27 mouse cellular contexts compared by ENCODE assay signal in the genomic region with DNA sequence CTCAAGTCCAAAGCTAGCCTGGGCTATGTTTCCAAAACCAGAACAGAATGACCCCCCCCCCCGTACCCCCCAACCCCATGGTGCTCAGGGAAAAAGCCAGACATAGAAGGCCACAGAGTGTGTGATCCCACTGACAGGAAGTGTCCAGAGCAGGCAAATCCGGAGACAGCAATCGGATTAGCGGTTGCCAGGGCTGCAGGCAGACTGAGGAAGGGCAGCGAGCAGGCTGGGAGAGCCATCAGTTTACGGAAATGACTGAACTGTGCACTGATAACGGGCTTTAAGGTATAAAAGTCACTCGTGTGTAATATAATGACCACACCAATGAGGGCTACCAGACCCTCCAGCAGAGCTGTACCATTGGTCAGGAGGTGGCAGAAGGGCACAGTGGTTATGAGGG. TPM values are rescaled to one million over a fixed set of nuclear protein-coding genes. Genes with fewer than 3 reads are reported as not detected.
DNase-seq lines count a peak whose midpoint lies in the region; ATAC-seq lines count a peak whose summit lies in the region.
"Had no signal": no experiment of that assay in that cellular context is flagged by ENCODE, and none has a peak within 500 bp of the region (broad histone marks: within the 10 kb centered on the region; RNA-seq: fewer than 3 reads in every experiment).

No protein-coding gene starts in this region.

- H3K9me3 ChIP-seq in heart, embryonic 12.5 days (replicated peaks) = no peaks in the 10 kb centered on the region
- no peaks in the 10 kb centered on the region for H3K9me3 ChIP-seq in kidney, embryonic 16.5 days (ENCODE audit: low read length)
- H3K9me3 ChIP-seq in midbrain, embryonic 14.5 days (ENCODE audit: control insufficient read depth, low read length) = no peaks in the 10 kb centered on the region
- H3K9me3 ChIP-seq in hindbrain, embryonic 13.5 days = no peaks in the 10 kb centered on the region
- H3K9me3 ChIP-seq: embryonic facial prominence, embryonic 13.5 days; forebrain, embryonic 13.5 days had no signal

- no peak overlapping the region for H3K4me3 ChIP-seq in heart, embryonic 12.5 days
- H3K4me3 ChIP-seq in kidney, embryonic 16.5 days (ENCODE audit: low read length) = no peak overlapping the region
- H3K4me3 ChIP-seq in midbrain, embryonic 14.5 days (replicated peaks; ENCODE audit: low read depth, low read length) = no peak overlapping the region
- no peak overlapping the region for H3K4me3 ChIP-seq in hindbrain, embryonic 13.5 days
- H3K4me3 ChIP-seq: embryonic facial prominence, embryonic 13.5 days; erythroblast, embryonic 14.5 days; forebrain, embryonic 13.5 days; layer of hippocampus, adult 2 months had no signal

- peaks cover 4% of the 10 kb centered on the region; the same call in 1 of the 2 replicates for H3K27me3 ChIP-seq in heart, embryonic 12.5 days (replicated peaks)
- no peaks in the 10 kb centered on the region for H3K27me3 ChIP-seq in kidney, embryonic 16.5 days (ENCODE audit: insufficient read depth, low read length)
- no peaks in the 10 kb centered on the region for H3K27me3 ChIP-seq in midbrain, embryonic 14.5 days (ENCODE audit: control insufficient read depth, insufficient read depth, low read length)
- peaks cover 1% of the 10 kb centered on the region for H3K27me3 ChIP-seq in hindbrain, embryonic 13.5 days
- H3K27me3 ChIP-seq: embryonic facial prominence, embryonic 13.5 days; Patski had no signal

- H3K9ac ChIP-seq in heart, embryonic 12.5 days = no peak overlapping the region
- H3K9ac ChIP-seq in kidney, embryonic 16.5 days (replicated peaks; ENCODE audit: low read length) = no peak overlapping the region
- H3K9ac ChIP-seq in midbrain, embryonic 14.5 days (replicated peaks; ENCODE audit: low read length) = no peak overlapping the region
- no peak overlapping the region for H3K9ac ChIP-seq in hindbrain, embryonic 13.5 days
- H3K9ac ChIP-seq: embryonic facial prominence, embryonic 13.5 days; forebrain, embryonic 13.5 days had no signal

- H3K36me3 ChIP-seq in heart, embryonic 12.5 days = no peaks in the 10 kb centered on the region
- H3K36me3 ChIP-seq in kidney, embryonic 16.5 days (ENCODE audit: insufficient read depth, low read length) = no peaks in the 10 kb centered on the region
- H3K36me3 ChIP-seq in midbrain, embryonic 14.5 days (ENCODE audit: control insufficient read depth, insufficient read depth, low read length) = no peaks in the 10 kb centered on the region
- H3K36me3 ChIP-seq in hindbrain, embryonic 13.5 days = no peaks in the 10 kb centered on the region
- H3K36me3 ChIP-seq: embryonic facial prominence, embryonic 13.5 days had no signal

- peak; percentile 55; the same call in 1 of the 2 replicates for ATAC-seq in heart, embryonic 12.5 days (ENCODE audit: insufficient number of reproducible peaks, low FRiP score)
- ATAC-seq in kidney, embryonic 16.5 days (ENCODE audit: low FRiP score, low TSS enrichment) = 0 out of 2 replicates have a peak, but pooled peaks have one; percentile 9
- ATAC-seq in midbrain, embryonic 14.5 days (ENCODE audit: low FRiP score, low TSS enrichment) = no peak
- ATAC-seq in granulocyte monocyte progenitor cell, adult 5-6 weeks (replicated peaks; ENCODE audit: poor library complexity, severe bottlenecking) = no peak
- no peak for ATAC-seq in hindbrain, embryonic 13.5 days (ENCODE audit: low FRiP score)
- ATAC-seq: CD4-positive, CD25-positive, alpha-beta regulatory T cell, adult 4 months; forebrain, embryonic 13.5 days; hindbrain, embryonic 16.5 days; Patski had no signal

- H3K4me1 ChIP-seq in heart, embryonic 12.5 days (replicated peaks) = peaks cover 6% of the 10 kb centered on the region; the same call in 1 of the 2 replicates
- H3K4me1 ChIP-seq in kidney, embryonic 16.5 days (ENCODE audit: insufficient read depth, low read length) = 0 out of 2 replicates have a peak, but pooled peaks cover 3% of the 10 kb centered on the region
- H3K4me1 ChIP-seq in midbrain, embryonic 14.5 days (ENCODE audit: control insufficient read depth, insufficient read depth, low read length) = no peaks in the 10 kb centered on the region; the same call in 1 of the 2 replicates
- H3K4me1 ChIP-seq in hindbrain, embryonic 13.5 days (replicated peaks) = peaks cover 8% of the 10 kb centered on the region; the same call in 1 of the 2 replicates

- H3K27ac ChIP-seq in heart, embryonic 12.5 days (ENCODE audit: poor library complexity, severe bottlenecking) = peak overlapping the region; percentile 41; the same call in 1 of the 2 replicates
- no peak overlapping the region for H3K27ac ChIP-seq in kidney, embryonic 16.5 days (ENCODE audit: low read length)
- H3K27ac ChIP-seq in midbrain, embryonic 14.5 days (replicated peaks; ENCODE audit: low read depth, low read length) = peak overlapping the region; percentile 55; the same call in 1 of the 2 replicates
- H3K27ac ChIP-seq in hindbrain, embryonic 13.5 days = no peak overlapping the region
- H3K27ac ChIP-seq: embryonic facial prominence, embryonic 13.5 days; forebrain, embryonic 13.5 days; layer of hippocampus, adult 2 months; macrophage had no signal

- DNase-seq in heart, postnatal 14 days = no peak
- DNase-seq in kidney, adult 8-10 months = no peak
- peak; percentile 78 for DNase-seq in MN1 (ENCODE audit: low spot score)
- peak; percentile 62 for DNase-seq in midbrain, embryonic 14.5 days
- DNase-seq: cerebellum, adult 11-12 months; cerebellum, postnatal 10 days; embryo, embryonic 11 days; heart, postnatal 4 days; kidney, adult 18-20 months; kidney, postnatal 25 days had no signal

- WGBS in heart, embryonic 12.5 days = 18% methylated on average over 8 of the region's 8 CpGs
- 44% methylated on average over 8 of the region's 8 CpGs for WGBS in kidney, embryonic 16.5 days
- whole genome bisulfite sequencing in midbrain, embryonic 14.5 days = 7% methylated on average over 8 of the region's 8 CpGs
- WGBS in hindbrain, embryonic 13.5 days = 46% methylated on average over 8 of the region's 8 CpGs

- intact Hi-C loops in heart, postnatal 14 days (cut with DNase I) = no loop called here

- 0 out of 2 replicates have a peak overlapping the region, but pooled peaks have one; percentile 25 for H3K4me2 ChIP-seq in heart, embryonic 12.5 days
- no peak overlapping the region for H3K4me2 ChIP-seq in kidney, embryonic 16.5 days (replicated peaks; ENCODE audit: low read depth, low read length)
- H3K4me2 ChIP-seq in midbrain, embryonic 14.5 days (ENCODE audit: low read length) = no peak overlapping the region
- no peak overlapping the region for H3K4me2 ChIP-seq in hindbrain, embryonic 13.5 days
- H3K4me2 ChIP-seq: embryonic facial prominence, embryonic 13.5 days; forebrain, embryonic 13.5 days; heart, embryonic 11.5 days had no signal

RNA-seq across cellular contexts. Expression of a gene that starts 6.2 kb away (rescaled TPM):
- 3.5 and 6.7 TPM in 2 replicates for polyA plus RNA-seq in heart, embryonic 12.5 days (2016; fragmentation: Nextera tagmentation; extraction: Ambion mirVana)
- total RNA-seq in heart, postnatal 14 days (2021) = 1 to 10 TPM; 3.7 to 4.0 TPM
- 2.3 and 2.4 TPM in 2 replicates for polyA plus RNA-seq in kidney, embryonic 16.5 days (2015; fragmentation: Nextera tagmentation; extraction: Ambion mirVana)
- polyA plus RNA-seq in midbrain, embryonic 14.5 days (2014; fragmentation: Nextera tagmentation; extraction: Ambion mirVana) = 11.8 and 12.8 TPM in 2 replicates
- total RNA-seq in granulocyte monocyte progenitor cell, adult 5-6 weeks (2014; fragmentation: Nextera tagmentation) = not detected in 2 replicates
- total RNA-seq in granulocyte monocyte progenitor cell, adult 5-6 weeks (2017) = 0.60 TPM in 1 of 2 replicates, not detected in the other
- polyA plus RNA-seq in hindbrain, embryonic 13.5 days (2015; fragmentation: Nextera tagmentation; extraction: Ambion mirVana) = 8.9 and 11.0 TPM in 2 replicates

RNA-seq across cellular contexts. Expression of a gene that starts 26.6 kb away (rescaled TPM):
- 0.72 TPM in 1 of 2 replicates, not detected in the other for polyA plus RNA-seq in heart, embryonic 12.5 days (2016; fragmentation: Nextera tagmentation; extraction: Ambion mirVana)
- not detected for total RNA-seq in heart, postnatal 14 days (2021)
- 3.4 and 4.2 TPM in 2 replicates for polyA plus RNA-seq in kidney, embryonic 16.5 days (2015; fragmentation: Nextera tagmentation; extraction: Ambion mirVana)
- 4.9 and 5.1 TPM in 2 replicates for polyA plus RNA-seq in midbrain, embryonic 14.5 days (2014; fragmentation: Nextera tagmentation; extraction: Ambion mirVana)
- total RNA-seq in granulocyte monocyte progenitor cell, adult 5-6 weeks (2014; fragmentation: Nextera tagmentation) = not detected in 2 replicates
- total RNA-seq in granulocyte monocyte progenitor cell, adult 5-6 weeks (2017) = not detected in 2 replicates
- polyA plus RNA-seq in hindbrain, embryonic 13.5 days (2015; fragmentation: Nextera tagmentation; extraction: Ambion mirVana) = 5.2 and 6.0 TPM in 2 replicates
- total RNA-seq: adrenal gland, adult 18-20 months; gastrocnemius, adult 8-10 months; heart, postnatal 4 days; layer of hippocampus, postnatal 25 days; liver, adult 2 months had no signal
- polyA plus RNA-seq: CD4-positive, CD25-positive, alpha-beta regulatory T cell, adult 4 months; liver, adult 2 months; macrophage had no signal

RNA-seq across cellular contexts. Expression of a gene that starts 26.8 kb away (rescaled TPM):
- polyA plus RNA-seq in heart, embryonic 12.5 days (2016; fragmentation: Nextera tagmentation; extraction: Ambion mirVana) = 1,676 and 1,716 TPM in 2 replicates
- 1,000 to 10,000 TPM; 4,230 to 4,270 TPM for total RNA-seq in heart, postnatal 14 days (2021)
- 1,211 and 1,278 TPM in 2 replicates for polyA plus RNA-seq in kidney, embryonic 16.5 days (2015; fragmentation: Nextera tagmentation; extraction: Ambion mirVana)
- 1,016 and 1,147 TPM in 2 replicates for polyA plus RNA-seq in midbrain, embryonic 14.5 days (2014; fragmentation: Nextera tagmentation; extraction: Ambion mirVana)
- total RNA-seq in granulocyte monocyte progenitor cell, adult 5-6 weeks (2014; fragmentation: Nextera tagmentation) = 1,083 and 1,131 TPM in 2 replicates
- total RNA-seq in granulocyte monocyte progenitor cell, adult 5-6 weeks (2017) = 462 and 506 TPM in 2 replicates
- polyA plus RNA-seq in hindbrain, embryonic 13.5 days (2015; fragmentation: Nextera tagmentation; extraction: Ambion mirVana) = 1,116 and 1,159 TPM in 2 replicates

RNA-seq across cellular contexts. Expression of a gene that starts 27.1 kb away (rescaled TPM):
- polyA plus RNA-seq in heart, embryonic 12.5 days (2016; fragmentation: Nextera tagmentation; extraction: Ambion mirVana) = 168 and 183 TPM in 2 replicates
- total RNA-seq in heart, postnatal 14 days (2021) = 10 to 100 TPM; 47.7 to 58.4 TPM
- polyA plus RNA-seq in kidney, embryonic 16.5 days (2015; fragmentation: Nextera tagmentation; extraction: Ambion mirVana) = 253 and 262 TPM in 2 replicates
- 108 and 142 TPM in 2 replicates for polyA plus RNA-seq in midbrain, embryonic 14.5 days (2014; fragmentation: Nextera tagmentation; extraction: Ambion mirVana)
- 34.9 and 56.5 TPM in 2 replicates for total RNA-seq in granulocyte monocyte progenitor cell, adult 5-6 weeks (2014; fragmentation: Nextera tagmentation)
- 36.5 and 61.2 TPM in 2 replicates for total RNA-seq in granulocyte monocyte progenitor cell, adult 5-6 weeks (2017)
- 135 and 150 TPM in 2 replicates for polyA plus RNA-seq in hindbrain, embryonic 13.5 days (2015; fragmentation: Nextera tagmentation; extraction: Ambion mirVana)

RNA-seq across cellular contexts. Expression of a gene that starts 52.1 kb away (rescaled TPM):
- polyA plus RNA-seq in heart, embryonic 12.5 days (2016; fragmentation: Nextera tagmentation; extraction: Ambion mirVana) = 63.4 and 66.8 TPM in 2 replicates
- 1 to 10 TPM; 3.2 to 6.4 TPM for total RNA-seq in heart, postnatal 14 days (2021)
- 114 and 117 TPM in 2 replicates for polyA plus RNA-seq in kidney, embryonic 16.5 days (2015; fragmentation: Nextera tagmentation; extraction: Ambion mirVana)
- 15.5 and 23.7 TPM in 2 replicates for polyA plus RNA-seq in midbrain, embryonic 14.5 days (2014; fragmentation: Nextera tagmentation; extraction: Ambion mirVana)
- 54.6 and 81.8 TPM in 2 replicates for total RNA-seq in granulocyte monocyte progenitor cell, adult 5-6 weeks (2014; fragmentation: Nextera tagmentation)
- total RNA-seq in granulocyte monocyte progenitor cell, adult 5-6 weeks (2017) = 42.4 and 47.6 TPM in 2 replicates
- 23.1 and 24.5 TPM in 2 replicates for polyA plus RNA-seq in hindbrain, embryonic 13.5 days (2015; fragmentation: Nextera tagmentation; extraction: Ambion mirVana)

Comparison
In these comparisons a context has a peak if more than half of its experiments do, and no peak if none do; other contexts are left out.
1. ATAC-seq: peak in heart, embryonic 12.5 days (single experiment) and kidney, embryonic 16.5 days (single experiment); none in midbrain, embryonic 14.5 days (single experiment), granulocyte monocyte progenitor cell, adult 5-6 weeks (single experiment) and hindbrain, embryonic 13.5 days (single experiment).
2. H3K27ac ChIP-seq: peak in heart, embryonic 12.5 days (single experiment) and midbrain, embryonic 14.5 days (single experiment); none in kidney, embryonic 16.5 days (single experiment) and hindbrain, embryonic 13.5 days (single experiment).
3. DNase-seq: peak in MN1 (single experiment) and midbrain, embryonic 14.5 days (single experiment); none in heart, postnatal 14 days (0 of 2) and kidney, adult 8-10 months (0 of 2).